ENCODE assay signal across 11 mouse cellular contexts in genomic region chr4:48924576-48925459, GRCm38 (mm10).
A peak's percentile ranks its signal among the peaks of the same experiment; 100 is the strongest.
DNase-seq lines count a peak whose midpoint lies in the region; ATAC-seq and TF ChIP-seq lines count a peak whose summit lies in the region.
"Had no signal": no experiment of that assay in that cellular context is flagged by ENCODE, and none has a peak within 500 bp of the region (broad histone marks: within the 10 kb centered on the region; RNA-seq: fewer than 3 reads in every experiment).

No protein-coding gene starts in this region.

- H3K27me3 ChIP-seq in lung, embryonic 14.5 days (ENCODE audit: insufficient read depth, low read length) = no peaks in the 10 kb centered on the region
- peaks cover 13% of the 10 kb centered on the region; the same call in 1 of the 2 replicates for H3K27me3 ChIP-seq in midbrain, embryonic 14.5 days (ENCODE audit: control insufficient read depth, insufficient read depth, low read length)
- H3K27me3 ChIP-seq: embryonic facial prominence, embryonic 12.5 days; limb, embryonic 15.5 days had no signal

- no peak overlapping the region for H3K27ac ChIP-seq in lung, embryonic 14.5 days (ENCODE audit: low read depth)
- H3K27ac ChIP-seq in layer of hippocampus, adult 2 months = no peak overlapping the region
- no peak overlapping the region for H3K27ac ChIP-seq in midbrain, embryonic 14.5 days (replicated peaks; ENCODE audit: low read depth, low read length)
- H3K27ac ChIP-seq: embryonic facial prominence, embryonic 12.5 days; limb, embryonic 15.5 days had no signal

- ATAC-seq in lung, embryonic 14.5 days (ENCODE audit: insufficient read depth) = no peak
- ATAC-seq in midbrain, embryonic 14.5 days (ENCODE audit: low FRiP score, low TSS enrichment) = peak; percentile 86

- H3K4me1 ChIP-seq in lung, embryonic 14.5 days (ENCODE audit: insufficient read depth) = no peaks in the 10 kb centered on the region
- H3K4me1 ChIP-seq in midbrain, embryonic 14.5 days (ENCODE audit: control insufficient read depth, insufficient read depth, low read length) = peaks cover 9% of the 10 kb centered on the region
- H3K4me1 ChIP-seq in lung, adult 2 months (ENCODE audit: control insufficient read depth, insufficient read depth, low read length) = no peaks in the 10 kb centered on the region
- H3K4me1 ChIP-seq: embryonic facial prominence, embryonic 12.5 days; limb, embryonic 15.5 days had no signal

- no peak overlapping the region for H3K4me2 ChIP-seq in lung, embryonic 14.5 days
- no peak overlapping the region for H3K4me2 ChIP-seq in midbrain, embryonic 14.5 days (ENCODE audit: low read length)
- H3K4me2 ChIP-seq: embryonic facial prominence, embryonic 12.5 days; limb, embryonic 15.5 days had no signal

- no peak for TF ChIP-seq POLR2A in lung, adult 2 months (IDR thresholded peaks at IDR 0.05; ENCODE audit: borderline replicate concordance, extremely low read depth, low read depth, low read length)

- no peak overlapping the region for H3K9ac ChIP-seq in lung, embryonic 14.5 days
- no peak overlapping the region for H3K9ac ChIP-seq in midbrain, embryonic 14.5 days (replicated peaks; ENCODE audit: low read length)
- H3K9ac ChIP-seq: embryonic facial prominence, embryonic 12.5 days; limb, embryonic 15.5 days had no signal

- WGBS in lung, embryonic 14.5 days = 67% methylated on average over 4 of the region's 4 CpGs
- WGBS in midbrain, embryonic 14.5 days = 42% methylated on average over 4 of the region's 4 CpGs
- 71% methylated on average over 4 of the region's 4 CpGs for WGBS in lung, adult 2 months

- H3K4me3 ChIP-seq in lung, embryonic 14.5 days (ENCODE audit: low read depth, low read length) = no peak overlapping the region
- no peak overlapping the region for H3K4me3 ChIP-seq in layer of hippocampus, adult 2 months
- no peak overlapping the region for H3K4me3 ChIP-seq in midbrain, embryonic 14.5 days (replicated peaks; ENCODE audit: low read depth, low read length)
- no peak overlapping the region for H3K4me3 ChIP-seq in lung, adult 2 months (replicated peaks; ENCODE audit: extremely low read depth, low read depth, low read length)
- H3K4me3 ChIP-seq: embryonic facial prominence, embryonic 12.5 days; limb, embryonic 15.5 days had no signal

- peak; percentile 8 for DNase-seq in lung, embryonic 14.5 days
- no peak for DNase-seq in lung, postnatal 4 days
- peak; percentile 29 to 67 for DNase-seq in layer of hippocampus, adult 2 months (ENCODE audit: low spot score in 2 of 2)
- DNase-seq in midbrain, embryonic 14.5 days = peak; percentile 84
- no peak for DNase-seq in cerebellum, adult 18-20 months
- DNase-seq in gastrocnemius, postnatal 4 days (ENCODE audit: low spot score in 2 of 2) = no peak
- no peak for DNase-seq in lung, adult 2 months
- no peak for DNase-seq in thymus, postnatal 14 days
- DNase-seq: heart, postnatal 10 days had no signal

- H3K36me3 ChIP-seq in lung, embryonic 14.5 days (ENCODE audit: insufficient read depth) = no peaks in the 10 kb centered on the region
- no peaks in the 10 kb centered on the region for H3K36me3 ChIP-seq in midbrain, embryonic 14.5 days (ENCODE audit: control insufficient read depth, insufficient read depth, low read length)
- H3K36me3 ChIP-seq: embryonic facial prominence, embryonic 12.5 days; limb, embryonic 15.5 days had no signal

- no peaks in the 10 kb centered on the region for H3K9me3 ChIP-seq in lung, embryonic 14.5 days (ENCODE audit: low read depth, low read length)
- no peaks in the 10 kb centered on the region for H3K9me3 ChIP-seq in midbrain, embryonic 14.5 days (ENCODE audit: control insufficient read depth, low read length)
- H3K9me3 ChIP-seq: embryonic facial prominence, embryonic 12.5 days; limb, embryonic 15.5 days had no signal

- TF ChIP-seq CTCF in lung, embryonic 14.5 days (IDR thresholded peaks at IDR 0.05; ENCODE audit: low read depth) = no peak
- TF ChIP-seq CTCF in layer of hippocampus, adult 2 months (conservative IDR thresholded peaks at IDR 0.05) = no peak
- no peak for TF ChIP-seq CTCF in lung, adult 2 months (IDR thresholded peaks at IDR 0.05; ENCODE audit: insufficient read depth, low read length)

Comparison
In these comparisons a context has a peak if more than half of its experiments do, and no peak if none do; other contexts are left out.
1. DNase-seq: peak in lung, embryonic 14.5 days (single experiment), layer of hippocampus, adult 2 months (2 of 2) and midbrain, embryonic 14.5 days (single experiment); none in lung, postnatal 4 days (0 of 2), cerebellum, adult 18-20 months (0 of 2), gastrocnemius, postnatal 4 days (0 of 2), lung, adult 2 months (single experiment) and thymus, postnatal 14 days (single experiment).